Mouse (Mus musculus) inflammation-experienced regulatory T-cells, adult 6 months (primary cell): ENCODE measurements at regions not wholly inside any gene's neighbourhood (a gene's known extent, or its start where the extent isn't known, plus 50 kb on each side); places are given as distances from the start of the nearest gene placed in this dataset.

Experiments
- ATAC-seq: one replicate; pipeline ENCODE4 v1.8.0; 2017

DNA sequence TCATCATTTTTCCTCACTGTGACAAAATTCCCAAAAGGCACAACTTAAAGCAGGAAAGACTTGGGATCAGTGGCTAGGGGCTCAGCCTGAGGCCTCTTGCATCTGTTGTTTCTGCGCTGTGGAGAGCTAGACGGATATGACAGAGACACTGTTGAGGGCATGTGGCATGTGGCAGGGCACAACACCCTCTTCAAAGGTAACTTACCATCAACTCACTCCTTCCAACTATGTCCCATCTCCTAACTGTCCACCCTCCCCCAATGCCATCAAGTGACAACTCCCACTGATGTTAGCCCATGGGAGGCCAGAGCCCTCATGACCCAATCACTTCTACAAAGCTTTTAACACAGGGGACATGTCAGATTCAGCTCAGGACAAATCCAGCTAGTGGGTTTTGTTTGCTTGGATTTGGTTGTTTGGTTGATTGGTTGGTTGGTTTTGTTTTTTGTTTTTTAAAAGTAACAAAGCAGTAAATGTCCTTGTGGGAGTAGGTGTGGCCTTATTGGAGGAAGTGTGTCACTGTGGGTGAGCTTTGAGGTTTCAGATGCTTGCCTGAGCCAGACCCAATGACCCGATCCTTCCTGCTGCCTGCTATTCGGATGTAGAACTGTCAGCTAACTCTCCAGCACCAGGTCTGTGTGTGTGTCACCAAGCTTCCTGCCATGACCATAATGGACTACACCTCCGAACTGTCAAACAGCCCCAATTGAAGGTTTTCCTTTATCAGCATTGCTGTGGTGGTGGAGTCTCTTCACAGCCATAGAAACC is 53.2 kb upstream of the Lef1 start:
- ATAC-seq: peak; percentile 94

DNA sequence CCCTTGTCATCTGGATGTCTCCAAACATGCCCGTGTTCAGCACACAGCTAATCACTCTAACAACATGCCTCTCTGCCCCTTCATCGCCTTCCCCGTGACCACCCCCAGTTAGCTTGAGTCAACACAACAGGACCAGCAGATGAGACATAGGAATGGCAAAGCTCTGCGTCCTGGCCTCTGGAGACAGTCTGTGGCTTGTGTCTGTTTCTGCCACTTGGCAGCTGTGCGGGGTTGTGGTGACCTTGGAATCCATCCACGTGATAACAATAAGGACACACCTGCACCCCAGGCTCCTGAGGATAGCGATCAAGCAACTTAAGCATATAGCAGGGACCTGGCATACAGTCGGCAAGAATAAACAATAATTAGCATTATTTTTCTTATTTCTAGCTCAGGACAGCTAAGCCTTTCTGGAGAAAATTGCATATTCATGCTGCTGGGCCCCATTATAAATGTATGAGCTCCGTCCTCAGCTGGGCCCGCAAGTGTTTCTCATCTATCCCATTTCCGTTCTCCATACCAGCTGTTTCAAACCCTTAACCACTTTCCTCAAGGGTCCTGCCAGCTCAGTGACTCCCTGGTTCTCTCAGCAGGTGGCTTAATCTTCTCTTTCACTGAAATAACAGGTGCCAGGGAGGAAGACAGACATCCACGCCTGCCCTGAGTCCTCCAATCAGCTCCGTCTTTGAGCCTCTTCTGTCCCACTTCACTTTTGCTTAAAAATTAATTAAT is 55.9 kb upstream of the Lef1 start:
- no peak for ATAC-seq

DNA sequence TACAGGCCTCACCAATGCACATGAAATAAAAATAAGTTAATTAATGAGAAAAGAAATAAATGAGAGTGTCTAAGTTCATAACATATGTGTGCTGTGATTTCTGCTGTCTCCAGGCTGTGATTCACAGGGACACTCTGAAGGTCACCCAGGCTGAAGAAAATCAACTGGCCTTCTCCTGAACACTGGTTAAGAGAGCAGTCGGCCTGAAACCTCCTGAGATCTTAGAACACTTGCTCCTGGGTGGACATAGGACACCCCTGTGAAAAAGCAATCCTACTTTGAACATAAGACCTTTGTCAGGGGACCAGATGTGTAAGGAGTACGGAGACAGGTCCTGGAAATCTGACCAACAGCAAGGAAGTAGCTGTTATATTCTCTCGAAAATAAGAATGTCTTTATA is 62.6 kb upstream of the Lef1 start:
- ATAC-seq: no peak

DNA sequence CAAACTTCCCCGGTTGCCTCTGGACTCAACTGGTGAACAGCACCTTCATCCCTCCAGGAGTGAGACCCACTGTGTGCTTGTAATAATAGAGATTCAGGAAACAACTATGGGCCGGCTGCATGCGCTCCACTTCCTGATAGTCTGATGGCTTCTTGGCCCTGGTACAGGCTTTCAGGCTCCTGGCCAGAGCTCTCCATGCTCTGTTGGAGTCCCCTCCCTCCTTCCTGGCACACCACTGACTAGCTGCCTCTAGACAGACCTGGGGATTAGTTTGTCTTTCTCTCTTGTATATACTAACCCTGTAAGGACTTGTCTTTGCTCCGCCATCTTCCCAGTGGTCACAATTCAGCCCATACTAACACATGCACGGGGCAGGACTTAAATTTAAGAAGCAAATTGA is 63.9 kb upstream of the Lef1 start:
- no peak for ATAC-seq

DNA sequence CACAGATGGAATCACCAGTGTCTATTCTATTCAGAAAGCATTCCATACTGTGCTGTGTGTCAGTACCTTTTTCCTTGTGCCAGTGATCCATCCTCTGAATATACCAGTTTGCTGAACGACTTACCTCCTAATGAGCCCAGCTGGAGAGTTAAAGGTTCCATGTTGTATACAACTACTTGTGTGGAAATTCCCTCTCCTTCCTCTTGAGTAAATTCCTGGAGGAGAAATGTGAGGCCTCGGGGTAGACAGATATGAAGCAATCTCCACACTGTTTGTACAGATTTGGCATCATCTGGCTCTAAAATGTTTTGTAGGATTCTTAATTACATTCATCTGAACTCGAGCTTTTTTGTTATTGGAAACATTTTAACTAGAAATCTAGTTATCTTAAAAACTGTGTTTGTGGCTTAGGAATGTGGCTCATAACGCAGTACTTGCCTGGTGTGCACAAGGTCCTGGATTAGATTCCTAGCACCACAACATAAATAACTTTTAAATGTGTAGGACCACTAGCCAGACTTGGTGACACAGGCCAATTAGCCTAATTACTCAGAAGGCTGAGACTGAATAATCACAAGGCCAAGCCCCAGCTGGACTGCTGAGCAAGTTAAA is 70.0 kb upstream of the Lef1 start:
- ATAC-seq: no peak

DNA sequence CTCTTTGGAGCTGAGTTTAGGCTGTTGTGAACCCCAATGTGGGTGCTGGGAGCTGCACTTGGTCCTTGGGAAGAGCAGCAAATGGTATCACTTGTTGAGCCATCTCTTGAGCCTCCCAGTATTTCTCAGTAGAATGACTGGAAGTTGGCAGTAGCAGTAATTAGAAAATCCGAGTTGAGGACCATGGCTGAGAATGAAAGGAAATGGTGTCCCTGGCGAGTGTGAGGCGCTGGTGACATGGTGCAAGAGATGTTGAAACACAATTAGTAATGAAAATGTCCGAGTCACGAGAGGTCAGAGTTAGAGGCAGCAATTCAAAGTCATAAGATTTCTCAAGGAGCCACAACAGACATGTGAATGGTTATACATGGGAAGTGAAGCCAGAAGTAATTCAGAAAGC is 73.2 kb upstream of the Lef1 start:
- ATAC-seq: no peak

DNA sequence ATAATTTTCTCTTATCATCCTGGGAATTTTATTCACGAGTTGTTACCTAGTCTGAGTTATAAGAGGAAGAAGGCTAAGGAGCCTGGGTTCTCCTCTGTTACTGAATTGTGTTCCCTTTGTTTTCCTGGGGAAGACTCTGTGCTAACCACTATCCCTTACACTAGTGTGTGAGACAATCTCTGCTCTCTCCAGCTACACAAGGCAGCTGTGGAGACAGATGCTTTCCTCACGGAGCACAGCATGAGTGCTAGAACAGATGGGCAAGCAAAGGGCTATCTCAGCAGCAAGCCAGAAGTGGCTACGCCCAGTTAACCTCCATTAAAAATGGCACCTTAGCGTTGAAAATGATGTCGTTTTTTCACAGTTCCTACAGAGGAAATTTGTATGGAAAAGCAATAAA is 75.5 kb upstream of the Lef1 start:
- no peak for ATAC-seq

DNA sequence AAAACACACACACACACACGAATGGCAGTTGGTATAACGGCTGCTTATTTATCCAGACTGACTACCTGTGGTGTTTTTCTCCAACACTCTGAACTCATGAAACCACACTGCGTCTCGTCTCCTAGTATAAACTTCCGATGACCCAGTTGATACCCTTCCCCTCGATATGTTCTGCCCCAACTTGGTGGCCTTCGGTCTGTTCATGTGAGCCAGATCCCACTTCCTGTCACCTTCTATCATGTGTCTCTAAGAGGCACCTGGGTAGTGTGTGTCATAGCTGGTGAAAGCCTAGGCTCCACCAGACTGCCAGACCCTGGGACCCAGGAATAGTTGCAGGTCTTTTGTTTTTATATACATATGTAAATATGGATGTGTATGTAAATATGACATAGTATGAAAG is 83.9 kb upstream of the Lef1 start:
- peak; percentile 80 for ATAC-seq

DNA sequence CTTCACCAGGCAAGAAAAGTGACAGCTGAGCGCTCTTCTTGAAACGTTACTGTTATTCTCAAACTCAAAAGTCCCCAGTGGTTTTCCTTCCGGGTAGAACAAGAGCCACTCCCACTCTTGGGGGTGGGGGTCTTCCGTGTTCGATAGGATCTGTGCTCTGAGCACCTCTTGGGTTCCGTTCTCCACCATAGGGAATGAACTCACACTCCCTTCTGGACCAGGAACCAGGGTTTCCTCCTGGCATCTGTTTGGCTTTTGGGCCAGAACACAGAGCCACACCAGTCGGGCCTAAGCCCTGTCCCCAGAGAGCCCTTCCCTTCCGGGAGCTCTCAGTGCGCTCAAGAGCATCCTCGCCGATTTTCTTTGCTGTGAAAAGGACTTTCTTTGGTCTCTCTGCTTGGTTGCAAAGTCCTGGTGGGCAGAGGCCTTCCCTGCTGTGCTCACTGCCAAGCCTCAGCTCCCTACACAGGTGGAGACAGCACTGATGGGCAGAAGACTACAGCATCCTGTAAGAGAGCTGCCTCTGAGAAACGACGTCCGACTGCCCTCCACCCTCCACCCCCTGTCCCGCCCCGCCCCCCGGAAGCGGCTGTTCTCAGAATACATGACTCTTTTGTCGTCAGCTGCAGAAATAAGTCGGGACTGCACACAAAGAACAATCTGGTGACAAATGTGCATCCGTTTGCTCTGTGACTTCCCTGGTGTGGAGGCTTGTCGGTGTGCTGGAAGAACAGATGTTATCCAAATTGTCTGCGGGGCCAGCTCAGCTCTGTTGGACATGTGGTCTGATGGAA is 90.9 kb upstream of the Lef1 start:
- peak; percentile 92 for ATAC-seq

DNA sequence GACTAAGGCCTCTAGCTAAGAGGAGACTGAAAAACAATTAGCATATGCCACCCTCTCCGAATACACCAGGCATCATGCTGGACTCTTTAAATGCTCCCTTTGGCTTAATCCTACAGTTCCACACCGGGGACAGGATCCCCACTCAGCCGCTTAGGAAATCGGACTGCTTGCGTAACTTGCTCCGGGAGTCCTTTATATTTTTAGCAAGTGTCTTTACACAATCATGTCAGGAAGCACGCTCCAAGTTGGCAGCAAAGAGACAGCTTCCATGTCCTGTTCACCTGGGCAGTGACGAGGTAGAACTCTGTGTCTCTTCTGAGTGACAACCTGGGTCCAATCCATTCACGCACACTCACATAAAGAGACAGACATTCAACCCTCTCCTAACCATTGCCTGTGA is 92.4 kb upstream of the Lef1 start:
- no peak for ATAC-seq

DNA sequence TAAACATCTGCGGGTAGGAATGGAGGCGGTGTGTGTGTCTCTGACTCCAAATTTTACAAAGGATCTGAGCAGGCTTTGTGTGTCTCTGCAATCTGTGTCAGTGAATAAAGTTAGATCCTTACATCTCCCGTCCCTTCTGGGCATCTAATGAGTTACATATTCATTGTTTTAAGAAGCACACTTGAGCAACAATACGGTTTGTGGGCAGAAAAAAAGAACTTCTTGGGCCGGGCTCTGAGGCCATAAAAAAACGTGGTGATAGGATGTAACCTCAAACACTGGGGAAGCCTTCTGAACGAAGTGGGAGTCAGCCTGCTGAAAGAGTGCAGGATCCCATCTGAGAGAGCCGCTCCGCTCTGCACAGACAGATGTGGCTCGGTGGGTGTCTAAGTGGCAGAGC is 94.2 kb upstream of the Lef1 start:
- no peak for ATAC-seq

DNA sequence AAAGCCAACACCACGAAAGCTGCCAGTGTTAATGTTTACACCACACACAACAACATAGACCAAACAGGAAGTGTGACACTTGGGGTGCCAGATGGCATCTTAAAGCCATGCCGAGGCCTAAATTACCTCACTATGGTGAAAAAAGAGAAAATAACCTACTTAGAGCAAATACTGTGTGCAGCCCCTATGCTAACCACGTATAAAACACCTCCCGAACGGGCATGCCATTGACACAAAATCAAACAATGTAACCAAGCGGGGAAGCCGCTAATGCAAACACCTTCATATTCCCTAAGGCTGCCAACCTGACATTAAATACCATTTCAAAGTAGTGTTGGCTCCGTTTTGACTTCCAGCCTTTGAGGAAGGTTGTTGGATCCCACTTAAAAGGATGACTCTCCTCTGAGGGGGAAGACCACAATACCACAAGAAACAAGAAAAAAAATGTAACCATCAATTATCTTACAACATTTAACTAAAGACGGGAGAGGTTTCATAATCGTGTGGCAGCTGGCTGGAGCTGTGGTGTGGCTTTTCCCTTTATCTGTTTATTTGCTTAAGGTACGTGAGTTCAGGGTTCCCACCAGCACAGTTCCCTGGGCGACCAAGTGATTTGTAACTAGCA is 96.1 kb upstream of the Lef1 start:
- peak; percentile 85 for ATAC-seq

DNA sequence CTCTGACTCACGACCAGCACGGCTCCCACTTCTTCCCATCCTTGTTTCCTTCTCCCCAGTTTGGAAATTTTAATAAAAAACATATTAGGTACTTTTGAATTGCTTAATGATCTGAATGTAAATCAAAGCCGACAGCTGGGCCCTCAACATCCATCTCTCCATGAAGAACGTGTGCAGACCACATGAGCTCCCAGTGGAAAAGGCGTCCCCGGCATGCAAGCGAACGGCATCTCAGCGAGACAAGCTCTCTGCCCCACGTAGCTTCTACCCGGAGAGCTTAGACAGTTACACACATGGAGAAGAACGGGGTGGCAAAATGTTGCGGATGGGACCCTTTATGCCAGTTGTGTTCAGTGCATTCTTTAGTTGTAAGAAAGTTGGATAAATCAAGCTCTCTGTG is 109.6 kb upstream of the Lef1 start:
- no peak for ATAC-seq

DNA sequence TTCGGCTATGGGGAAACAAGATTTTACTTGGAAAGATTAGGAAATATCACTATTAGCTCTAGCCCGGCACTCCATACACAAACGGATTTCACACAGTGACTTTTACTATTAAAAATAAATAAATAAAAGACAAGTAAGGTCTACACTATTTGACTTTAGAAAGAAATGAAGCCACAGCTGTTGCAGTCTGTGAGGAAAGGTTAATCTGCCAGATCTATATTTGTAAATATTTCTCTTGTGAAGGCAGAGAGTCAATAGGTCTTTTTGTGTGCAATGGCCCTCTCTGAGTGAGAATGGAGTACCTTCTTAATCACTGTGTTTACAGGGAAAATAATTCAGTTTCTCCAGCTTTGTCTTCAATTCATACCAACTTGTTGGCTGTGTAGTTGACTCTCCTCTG is 110.0 kb upstream of the Lef1 start:
- ATAC-seq: no peak

DNA sequence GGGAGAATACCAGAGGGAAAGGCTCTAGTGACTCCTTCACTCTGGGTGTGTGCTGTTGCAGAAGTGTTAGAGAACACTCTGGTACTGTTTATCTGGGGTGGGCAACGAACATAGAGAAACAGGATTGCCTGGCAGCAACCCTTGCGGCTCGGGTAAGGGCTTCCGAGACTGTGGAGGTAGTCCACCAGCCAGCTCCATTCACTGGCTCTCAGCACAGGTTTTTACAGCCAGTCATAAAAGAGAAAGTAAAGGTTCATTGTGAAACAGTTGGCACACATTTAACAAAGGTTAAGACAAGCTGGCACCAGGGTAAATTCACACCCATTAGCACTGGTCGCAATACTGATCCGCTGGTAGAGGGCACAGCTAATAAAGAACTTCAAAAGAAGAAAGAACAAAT is 110.5 kb upstream of the Lef1 start:
- ATAC-seq: no peak

DNA sequence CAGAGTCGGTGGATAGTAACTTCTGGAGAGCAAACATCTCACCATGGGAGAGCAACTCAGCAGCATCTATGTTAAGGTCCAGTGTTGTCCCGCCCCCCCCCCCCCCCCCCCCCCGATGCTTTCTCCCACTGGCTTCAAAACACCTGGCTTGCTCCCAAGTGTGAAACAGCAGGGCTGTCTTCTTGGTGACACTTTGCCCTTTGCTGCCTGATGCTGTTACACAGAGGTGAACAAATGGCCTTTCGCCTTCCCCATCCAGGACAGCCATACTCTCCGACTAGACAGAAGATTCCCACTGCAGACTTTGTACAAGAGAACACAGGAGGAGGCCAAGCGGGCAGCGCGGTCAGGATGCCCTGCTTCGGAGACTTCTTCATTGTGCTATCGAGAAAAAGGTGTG is 111.8 kb upstream of the Lef1 start:
- no peak for ATAC-seq

DNA sequence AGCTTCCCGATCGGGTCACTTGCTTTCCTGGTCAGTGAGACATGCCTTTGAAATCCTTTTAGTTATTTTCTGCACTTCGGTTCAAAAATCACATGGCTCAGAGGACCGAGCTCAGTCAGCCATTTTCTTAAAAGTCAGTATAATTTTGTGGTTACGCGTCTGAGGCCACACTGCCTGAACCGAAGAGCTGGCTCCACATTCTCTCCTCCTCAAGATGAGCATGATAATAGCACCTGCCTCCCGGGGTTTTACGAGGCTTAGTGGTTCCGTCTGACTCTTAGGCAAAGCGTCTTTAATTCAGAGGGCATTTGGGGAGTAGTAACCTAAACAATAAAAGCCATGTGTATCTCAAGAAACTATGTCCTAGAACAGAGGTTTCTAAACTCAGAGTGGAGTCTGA is 113.5 kb upstream of the Lef1 start:
- no peak for ATAC-seq

DNA sequence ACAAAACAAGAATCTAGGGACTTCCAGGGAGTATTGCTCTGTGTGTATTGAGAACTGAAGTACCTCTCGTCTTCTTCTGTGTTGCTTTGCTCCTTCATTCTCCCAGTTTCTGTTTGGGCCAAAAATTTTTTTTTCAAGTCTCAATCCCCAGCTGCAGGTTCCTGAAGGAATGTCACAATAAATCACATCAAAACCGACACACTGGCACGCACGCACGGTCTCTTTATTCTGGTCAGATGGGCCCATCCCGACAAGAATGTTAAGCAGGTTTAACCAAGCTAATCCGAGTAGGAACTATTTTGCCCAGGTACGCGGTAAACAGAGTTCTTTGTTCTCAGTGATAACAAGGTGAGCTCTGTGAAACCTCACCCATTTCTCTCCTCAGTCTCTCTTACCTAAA is 118.3 kb upstream of the Lef1 start:
- no peak for ATAC-seq

DNA sequence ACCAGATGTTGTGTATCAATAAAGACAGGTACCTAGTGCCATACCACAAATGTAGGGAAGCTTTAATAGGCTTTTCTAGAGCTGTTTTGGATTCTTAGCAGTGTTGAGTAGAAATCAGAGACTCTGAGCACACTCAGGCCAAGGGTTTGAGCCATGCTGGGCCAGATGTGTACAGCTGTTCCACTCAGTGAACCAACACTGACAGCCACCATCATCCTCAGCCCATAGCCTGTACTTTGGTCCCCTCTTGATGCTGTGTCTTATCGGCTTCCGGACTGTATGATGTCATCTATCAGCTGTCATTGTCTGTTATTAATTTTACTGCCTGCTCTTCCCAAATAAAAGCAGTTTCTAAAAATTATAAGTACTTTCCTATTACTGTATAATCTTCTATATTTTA is 123.6 kb upstream of the Lef1 start:
- ATAC-seq: no peak

DNA sequence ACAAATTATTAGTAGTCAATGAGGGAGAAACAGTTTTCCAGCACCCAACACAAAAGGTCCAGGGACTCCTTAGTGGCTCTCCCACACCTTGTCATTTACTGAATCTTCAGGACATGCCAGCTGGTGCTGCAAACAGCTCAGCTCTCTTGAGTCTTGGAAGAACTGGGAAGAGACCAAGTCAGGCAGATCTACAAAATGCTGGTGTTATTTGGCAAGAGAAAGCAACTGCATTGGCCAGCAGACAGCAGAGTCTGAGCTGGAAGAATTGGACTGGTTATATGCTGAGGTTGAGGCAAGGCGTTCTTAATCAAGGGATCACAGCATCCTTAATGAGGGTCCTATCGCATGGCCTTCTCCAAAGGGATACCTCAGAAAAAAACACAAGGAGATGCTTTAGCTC is 124.2 kb upstream of the Lef1 start:
- ATAC-seq: no peak

DNA sequence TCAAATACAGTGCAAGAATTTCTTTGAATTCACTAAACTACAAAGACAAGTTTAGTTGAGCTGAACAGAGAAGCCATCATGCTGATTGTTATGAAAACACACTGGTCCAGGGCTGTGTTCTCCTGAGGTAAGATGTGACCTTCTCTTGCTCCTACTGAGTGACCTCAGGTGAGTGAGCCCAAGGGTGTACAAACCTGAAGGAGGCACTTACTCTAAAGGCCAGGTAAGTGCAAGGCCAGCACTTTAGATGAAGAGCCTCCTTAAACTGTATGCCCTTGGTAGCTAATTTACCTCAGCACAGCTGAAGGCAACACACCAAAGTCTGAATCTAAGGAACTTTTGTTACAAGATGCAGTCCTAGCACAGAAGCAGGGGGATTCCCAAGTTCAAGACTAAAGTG is 128.7 kb upstream of the Lef1 start:
- no peak for ATAC-seq

DNA sequence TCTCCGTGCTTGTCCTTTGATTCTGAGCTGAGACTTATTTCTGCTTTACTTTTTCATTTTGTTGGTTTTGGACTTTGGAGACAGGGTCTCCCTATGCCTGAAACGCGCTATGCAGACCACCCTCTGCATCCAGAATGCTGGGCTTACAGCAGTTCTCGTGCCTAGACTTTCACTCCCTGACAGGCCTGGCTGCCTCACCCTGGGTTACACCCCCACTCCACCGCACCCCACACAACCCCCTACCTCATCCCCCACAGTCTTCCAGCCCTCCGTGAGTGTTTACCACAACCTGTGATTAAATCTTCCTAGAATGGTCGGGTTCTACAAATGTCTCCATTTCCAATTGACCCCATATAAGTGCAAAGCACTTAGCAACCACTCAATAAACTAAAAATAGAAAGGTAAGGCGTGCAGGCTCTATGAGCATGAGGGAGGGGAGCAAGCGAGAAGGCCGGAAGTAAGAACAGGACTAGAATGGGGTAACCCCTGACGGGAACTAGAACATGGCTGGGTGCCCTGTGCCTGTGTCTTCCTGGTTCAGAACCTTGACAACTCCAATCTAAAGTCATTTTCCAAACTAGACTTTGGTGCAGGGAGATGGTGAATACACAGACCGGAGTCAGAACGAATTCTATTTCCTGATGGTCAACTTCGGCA is 131.2 kb upstream of the Lef1 start:
- peak; percentile 83 for ATAC-seq
